Comparison of ENCODE assay signal across 15 mouse cellular contexts in genomic region chr10:117561909-117562849, GRCm38 (mm10).
"Had no signal": no experiment of that assay in that cellular context is flagged by ENCODE, and none has a peak within 500 bp of the region (broad histone marks: within the 10 kb centered on the region; RNA-seq: fewer than 3 reads in every experiment).

No protein-coding gene starts in this region.

- H3K27ac ChIP-seq: liver, embryonic 12.5 days; liver, embryonic 14.5 days; midbrain, embryonic 10.5 days; midbrain, embryonic 13.5 days; neural tube, embryonic 13.5 days; neural tube, embryonic 15.5 days had no signal

- H3K9me3 ChIP-seq: midbrain, embryonic 13.5 days; neural tube, embryonic 15.5 days had no signal

- H3K9ac ChIP-seq: liver, embryonic 12.5 days; liver, embryonic 14.5 days; lung, embryonic 14.5 days; midbrain, embryonic 13.5 days; neural tube, embryonic 13.5 days; neural tube, embryonic 15.5 days had no signal

- H3K4me1 ChIP-seq: liver, embryonic 12.5 days had no signal

- ATAC-seq: liver, embryonic 12.5 days; midbrain, embryonic 13.5 days; midbrain, embryonic 16.5 days had no signal

- H3K4me3 ChIP-seq: liver, embryonic 12.5 days; midbrain, embryonic 10.5 days; midbrain, embryonic 13.5 days; myocyte; neural tube, embryonic 13.5 days; neural tube, embryonic 15.5 days had no signal

- H3K4me2 ChIP-seq: liver, embryonic 12.5 days; lung, embryonic 14.5 days; midbrain, embryonic 13.5 days; neural tube, embryonic 13.5 days; neural tube, embryonic 15.5 days had no signal

- H3K27me3 ChIP-seq: liver, embryonic 12.5 days; midbrain, embryonic 13.5 days; neural tube, embryonic 13.5 days; neural tube, embryonic 15.5 days had no signal

- H3K36me3 ChIP-seq: liver, embryonic 12.5 days; midbrain, embryonic 10.5 days; midbrain, embryonic 13.5 days; neural tube, embryonic 13.5 days; neural tube, embryonic 15.5 days had no signal

- DNase-seq: lung, adult 18-20 months; lung, embryonic 14.5 days; lung, postnatal 10 days; right cerebral cortex, postnatal 14 days; thymus, adult 18-20 months; thymus, postnatal 14 days; thymus, postnatal 36 days had no signal
